Mouse (Mus musculus) bone marrow macrophage, adult 2 months (primary cell): ENCODE measurements at regions not wholly inside any gene's neighbourhood (a gene's known extent, or its start where the extent isn't known, plus 50 kb on each side); places are given as distances from the start of the nearest gene placed in this dataset.

Experiments used
- CTCF ChIP-seq: IDR thresholded peaks from 2 replicates; pipeline ENCODE4 v1.5.1; 2012; ENCODE audit warnings: low read depth, mild to moderate bottlenecking, low read length, moderate library complexity
- POLR2A ChIP-seq: IDR thresholded peaks from 2 replicates; pipeline ENCODE4 v1.6.1; 2012; ENCODE audit warnings: mild to moderate bottlenecking, low read depth, low read length, borderline replicate concordance

- TF ChIP-seq CTCF (no peak), POLR2A (no peak)
Observed at GRCm38 (mm10) chr13:46360495-46361120, 57.6 kb upstream of the Rbm24 start.
